In the genomic region with DNA sequence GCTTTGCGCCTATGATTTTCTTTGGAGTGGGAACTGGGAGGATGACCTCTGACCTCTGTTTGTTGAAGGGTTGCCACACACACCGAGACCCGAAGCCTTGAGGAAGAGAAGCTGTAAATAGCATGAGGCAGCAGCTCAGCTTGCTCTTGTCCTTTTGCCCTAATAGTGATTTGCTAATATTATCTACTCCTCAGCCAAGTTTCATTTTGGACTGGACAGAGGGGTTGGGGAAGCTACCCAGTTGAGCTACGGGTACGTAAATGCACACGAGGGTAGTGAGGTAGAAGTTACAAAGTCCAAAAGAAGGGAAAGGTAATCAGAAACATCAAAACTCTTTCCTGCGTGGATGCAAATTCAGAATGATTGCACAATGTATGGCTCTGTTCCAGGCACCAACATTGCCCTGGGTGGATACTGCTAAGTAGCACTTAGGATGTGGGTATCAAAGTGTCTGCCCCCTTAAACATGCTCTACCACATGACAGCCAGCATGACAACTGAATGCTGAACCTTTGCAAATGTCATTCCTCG, we compare ENCODE assay signal across 17 mouse cellular contexts. TPM values are rescaled to one million over a fixed set of nuclear protein-coding genes. Genes with fewer than 3 reads are reported as not detected.
DNase-seq lines count a peak whose midpoint lies in the region; ATAC-seq and TF ChIP-seq lines count a peak whose summit lies in the region.
"Had no signal": no experiment of that assay in that cellular context is flagged by ENCODE, and none has a peak within 500 bp of the region (broad histone marks: within the 10 kb centered on the region; RNA-seq: fewer than 3 reads in every experiment).

No protein-coding gene starts in this region.

- WGBS in lung, embryonic 14.5 days = 52% methylated on average over 8 of the region's 8 CpGs
- 76% methylated on average over 8 of the region's 8 CpGs for WGBS in midbrain, embryonic 14.5 days

- H3K27ac ChIP-seq in lung, embryonic 14.5 days (ENCODE audit: low read depth) = no peak overlapping the region
- H3K27ac ChIP-seq in midbrain, embryonic 14.5 days (replicated peaks; ENCODE audit: low read depth, low read length) = no peak overlapping the region
- H3K27ac ChIP-seq: macrophage; midbrain, embryonic 15.5 days; neural tube, embryonic 13.5 days had no signal

- no peaks in the 10 kb centered on the region for H3K27me3 ChIP-seq in lung, embryonic 14.5 days (ENCODE audit: insufficient read depth, low read length)
- H3K27me3 ChIP-seq in midbrain, embryonic 14.5 days (ENCODE audit: control insufficient read depth, insufficient read depth, low read length) = no peaks in the 10 kb centered on the region
- H3K27me3 ChIP-seq: midbrain, embryonic 15.5 days had no signal

- peak; percentile 65 for ATAC-seq in lung, embryonic 14.5 days (ENCODE audit: insufficient read depth)
- no peak for ATAC-seq in midbrain, embryonic 14.5 days (ENCODE audit: low FRiP score, low TSS enrichment)
- ATAC-seq: midbrain, embryonic 15.5 days had no signal

- TF ChIP-seq CTCF in lung, embryonic 14.5 days (IDR thresholded peaks at IDR 0.05; ENCODE audit: low read depth) = no peak

- H3K4me1 ChIP-seq in lung, embryonic 14.5 days (ENCODE audit: insufficient read depth) = no peaks in the 10 kb centered on the region
- H3K4me1 ChIP-seq in midbrain, embryonic 14.5 days (ENCODE audit: control insufficient read depth, insufficient read depth, low read length) = no peaks in the 10 kb centered on the region
- H3K4me1 ChIP-seq: midbrain, embryonic 15.5 days; neural tube, embryonic 13.5 days had no signal

- H3K4me2 ChIP-seq in lung, embryonic 14.5 days = no peak overlapping the region
- H3K4me2 ChIP-seq in midbrain, embryonic 14.5 days (ENCODE audit: low read length) = no peak overlapping the region
- H3K4me2 ChIP-seq: midbrain, embryonic 15.5 days; neural tube, embryonic 13.5 days had no signal

- no peak overlapping the region for H3K9ac ChIP-seq in lung, embryonic 14.5 days
- no peak overlapping the region for H3K9ac ChIP-seq in midbrain, embryonic 14.5 days (replicated peaks; ENCODE audit: low read length)
- H3K9ac ChIP-seq: midbrain, embryonic 15.5 days; neural tube, embryonic 13.5 days had no signal

- no peaks in the 10 kb centered on the region for H3K36me3 ChIP-seq in lung, embryonic 14.5 days (ENCODE audit: insufficient read depth)
- no peaks in the 10 kb centered on the region for H3K36me3 ChIP-seq in midbrain, embryonic 14.5 days (ENCODE audit: control insufficient read depth, insufficient read depth, low read length)
- H3K36me3 ChIP-seq: G1E; midbrain, embryonic 15.5 days; neural tube, embryonic 13.5 days had no signal

- intact Hi-C loops in heart, postnatal 10 days (cut with DNase I) = loop anchor here (5.0 kb wide), 1 partner anchor 47 kb away; no protein-coding TSS in a partner anchor

- peak; percentile 12 to 48 for DNase-seq in heart, adult 18-20 months
- no peak for DNase-seq in heart, postnatal 10 days
- peak; percentile 2 to 16 for DNase-seq in urinary bladder, postnatal 36 days (ENCODE audit: low spot score in 2 of 2)
- no peak for DNase-seq in urinary bladder, adult 2 months (ENCODE audit: low spot score)
- peak; percentile 59 for DNase-seq in lung, embryonic 14.5 days
- DNase-seq in thymus, postnatal 36 days = no peak
- no peak for DNase-seq in midbrain, embryonic 14.5 days
- no peak for DNase-seq in MN1 (ENCODE audit: low spot score)
- DNase-seq: B cell, adult 2 months; cerebellum, postnatal 14 days; retina, postnatal 1 day had no signal

- no peaks in the 10 kb centered on the region for H3K9me3 ChIP-seq in lung, embryonic 14.5 days (ENCODE audit: low read depth, low read length)
- H3K9me3 ChIP-seq in midbrain, embryonic 14.5 days (ENCODE audit: control insufficient read depth, low read length) = no peaks in the 10 kb centered on the region
- H3K9me3 ChIP-seq: G1E; midbrain, embryonic 15.5 days; neural tube, embryonic 13.5 days had no signal

- no peak overlapping the region for H3K4me3 ChIP-seq in lung, embryonic 14.5 days (ENCODE audit: low read depth, low read length)
- H3K4me3 ChIP-seq in midbrain, embryonic 14.5 days (replicated peaks; ENCODE audit: low read depth, low read length) = no peak overlapping the region
- H3K4me3 ChIP-seq: midbrain, embryonic 15.5 days; neural tube, embryonic 13.5 days had no signal

RNA-seq across cellular contexts. Expression of a gene that starts 48.9 kb away (rescaled TPM):
- total RNA-seq in heart, adult 18-20 months (2021) = not detected
- total RNA-seq in heart, postnatal 10 days (2021) = not detected
- 0.04 TPM in 1 of 2 replicates, not detected in the other for polyA plus RNA-seq in urinary bladder, adult 2 months (2012; rRNA removed)
- polyA plus RNA-seq in lung, embryonic 14.5 days (2014; fragmentation: Nextera tagmentation; extraction: Ambion mirVana) = 46.3 and 52.0 TPM in 2 replicates
- 21.5 and 27.9 TPM in 2 replicates for polyA plus RNA-seq in midbrain, embryonic 14.5 days (2014; fragmentation: Nextera tagmentation; extraction: Ambion mirVana)
- polyA plus RNA-seq: G1E; macrophage; spleen, adult 2 months; testis, adult 2 months had no signal

Comparison
In these comparisons a context has a peak if more than half of its experiments do, and no peak if none do; other contexts are left out.
1. DNase-seq: peak in heart, adult 18-20 months (2 of 2), urinary bladder, postnatal 36 days (2 of 2) and lung, embryonic 14.5 days (single experiment); none in heart, postnatal 10 days (0 of 2), urinary bladder, adult 2 months (single experiment), thymus, postnatal 36 days (0 of 2), midbrain, embryonic 14.5 days (single experiment) and MN1 (single experiment).
2. RNA of a gene that starts 48.9 kb away (polyA plus RNA-seq): 46.3 to 52.0 TPM in lung, embryonic 14.5 days and 21.5 to 27.9 TPM in midbrain, embryonic 14.5 days; 0.04 TPM in urinary bladder, adult 2 months; every median in the first group is over 10 times any median in the second.